Mouse (Mus musculus): ENCODE measurements around the gene Srrm1. TPM values are rescaled to one million over a fixed set of nuclear protein-coding genes. Genes with fewer than 3 reads are reported as not detected.

Srrm1 gene
- 240 and 247 TPM in 2 replicates for polyA plus RNA-seq (2016; fragmentation: Nextera tagmentation; extraction: Ambion mirVana)

- under 1% methylated on average over 69 of the region's 69 CpGs for WGBS
- Histone ChIP-seq H3K27ac (replicated peaks) (peak within 1 kb of the TSS; percentile 98), H3K9me3 (peaks cover 4% of the 10 kb centered on the region; the same call in 1 of the 2 replicates), H3K36me3 (replicated peaks) (peaks cover 33% of the 10 kb centered on the region), H3K4me3 (peak within 1 kb of the TSS; percentile 85), H3K4me1 (peaks cover 17% of the 10 kb centered on the region), H3K27me3 (replicated peaks; ENCODE audit: low read depth, poor library complexity, severe bottlenecking) (no peaks in the 10 kb centered on the region)
- peak; percentile 99 for DNase-seq (ENCODE audit: low spot score)
Measured at GRCm38 (mm10) chr4:135353066-135353793, at the start of gene Srrm1. TSS of gene Srrm1 (minus strand) at chr4:135353321.

- WGBS = 41% methylated on average over 7 of the region's 7 CpGs
- DNase-seq (ENCODE audit: low spot score) = no peak
- H3K4me3 ChIP-seq = no peak overlapping the region
- no peaks in the 10 kb centered on the region for H3K36me3 ChIP-seq (replicated peaks)
- peaks cover 46% of the 10 kb centered on the region for H3K27me3 ChIP-seq (replicated peaks; ENCODE audit: low read depth, poor library complexity, severe bottlenecking)
- H3K9me3 ChIP-seq = no peaks in the 10 kb centered on the region
- peaks cover 17% of the 10 kb centered on the region for H3K4me1 ChIP-seq
- no peak overlapping the region for H3K27ac ChIP-seq (replicated peaks)
Measured at GRCm38 (mm10) chr4:135401881-135402280, 48.8 kb upstream of the Srrm1 start.

- peak; percentile 51 for DNase-seq (ENCODE audit: low spot score)
- H3K4me3 ChIP-seq = peak within 1 kb of the TSS; percentile 61
- no peaks in the 10 kb centered on the region for H3K36me3 ChIP-seq (replicated peaks)
- peaks cover 70% of the 10 kb centered on the region for H3K27me3 ChIP-seq (replicated peaks; ENCODE audit: low read depth, poor library complexity, severe bottlenecking)
- 1% methylated on average over 29 of the region's 29 CpGs for WGBS
- H3K9me3 ChIP-seq = 0 out of 2 replicates have a peak, but pooled peaks cover under 1% of the 10 kb centered on the region
- H3K4me1 ChIP-seq = peaks cover 16% of the 10 kb centered on the region
- no peak within 1 kb of the TSS for H3K27ac ChIP-seq (replicated peaks)
Measured at GRCm38 (mm10) chr4:135397991-135398390, 44.9 kb upstream of the Srrm1 start, which contains the start of gene Ncmap. TSS of gene Ncmap (minus strand) at chr4:135398227.

GRCm38 (mm10) chr4:135397551-135397950 lies 44.4 kb upstream of the Srrm1 start:
- H3K4me3 ChIP-seq = peak overlapping the region; percentile 61
- H3K27me3 ChIP-seq (replicated peaks; ENCODE audit: low read depth, poor library complexity, severe bottlenecking) = peaks cover 70% of the 10 kb centered on the region
- peak; percentile 39 for DNase-seq (ENCODE audit: low spot score)
- 0 out of 2 replicates have a peak, but pooled peaks cover 5% of the 10 kb centered on the region for H3K9me3 ChIP-seq
- 5% methylated on average over 16 of the region's 16 CpGs for WGBS
- H3K4me1 ChIP-seq = peaks cover 16% of the 10 kb centered on the region
- H3K27ac ChIP-seq (replicated peaks) = no peak overlapping the region
- no peaks in the 10 kb centered on the region for H3K36me3 ChIP-seq (replicated peaks)

- no peak overlapping the region for H3K27ac ChIP-seq (replicated peaks)
- H3K4me3 ChIP-seq = no peak overlapping the region
- H3K4me1 ChIP-seq = peaks cover 16% of the 10 kb centered on the region
- H3K9me3 ChIP-seq = 0 out of 2 replicates have a peak, but pooled peaks cover 5% of the 10 kb centered on the region
- DNase-seq (ENCODE audit: low spot score) = no peak
- WGBS = 86% methylated on average over 5 of the region's 5 CpGs
- H3K27me3 ChIP-seq (replicated peaks; ENCODE audit: low read depth, poor library complexity, severe bottlenecking) = peaks cover 65% of the 10 kb centered on the region
- H3K36me3 ChIP-seq (replicated peaks) = no peaks in the 10 kb centered on the region
Measured at GRCm38 (mm10) chr4:135396303-135396702, 43.2 kb upstream of the Srrm1 start.

GRCm38 (mm10) chr4:135395375-135395774 lies 42.3 kb upstream of the Srrm1 start:
- 0 out of 2 replicates have a peak, but pooled peaks cover 5% of the 10 kb centered on the region for H3K9me3 ChIP-seq
- no peak for DNase-seq (ENCODE audit: low spot score)
- peaks cover 58% of the 10 kb centered on the region for H3K27me3 ChIP-seq (replicated peaks; ENCODE audit: low read depth, poor library complexity, severe bottlenecking)
- peaks cover 21% of the 10 kb centered on the region for H3K4me1 ChIP-seq
- WGBS = 88% methylated on average over 4 of the region's 4 CpGs
- H3K4me3 ChIP-seq = no peak overlapping the region
- H3K27ac ChIP-seq (replicated peaks) = no peak overlapping the region
- H3K36me3 ChIP-seq (replicated peaks) = no peaks in the 10 kb centered on the region

- no peaks in the 10 kb centered on the region for H3K36me3 ChIP-seq (replicated peaks)
- WGBS = 77% methylated on average over 7 of the region's 7 CpGs
- 0 out of 2 replicates have a peak, but pooled peaks cover 5% of the 10 kb centered on the region for H3K9me3 ChIP-seq
- DNase-seq (ENCODE audit: low spot score) = no peak
- peaks cover 52% of the 10 kb centered on the region for H3K27me3 ChIP-seq (replicated peaks; ENCODE audit: low read depth, poor library complexity, severe bottlenecking)
- no peak overlapping the region for H3K4me3 ChIP-seq
- peaks cover 21% of the 10 kb centered on the region for H3K4me1 ChIP-seq
- no peak overlapping the region for H3K27ac ChIP-seq (replicated peaks)
Measured at GRCm38 (mm10) chr4:135394666-135395065, 41.5 kb upstream of the Srrm1 start.

GRCm38 (mm10) chr4:135393381-135393780 lies 40.3 kb upstream of the Srrm1 start:
- no peak for DNase-seq (ENCODE audit: low spot score)
- Histone ChIP-seq H3K27me3 (replicated peaks; ENCODE audit: low read depth, poor library complexity, severe bottlenecking) (peaks cover 39% of the 10 kb centered on the region), H3K4me3 (no peak overlapping the region), H3K4me1 (peaks cover 18% of the 10 kb centered on the region), H3K27ac (replicated peaks) (no peak overlapping the region), H3K9me3 (0 out of 2 replicates have a peak, but pooled peaks cover 5% of the 10 kb centered on the region), H3K36me3 (replicated peaks) (no peaks in the 10 kb centered on the region)
- WGBS = 78% methylated on average over 6 of the region's 6 CpGs

GRCm38 (mm10) chr4:135392801-135393200 lies 39.7 kb upstream of the Srrm1 start:
- peaks cover 13% of the 10 kb centered on the region for H3K4me1 ChIP-seq
- WGBS = 90% methylated on average over 3 of the region's 3 CpGs

GRCm38 (mm10) chr4:135391014-135391413 lies 37.9 kb upstream of the Srrm1 start:
- Histone ChIP-seq H3K4me1 (peaks cover 7% of the 10 kb centered on the region; the same call in 1 of the 2 replicates), H3K36me3 (replicated peaks) (no peaks in the 10 kb centered on the region), H3K4me3 (no peak overlapping the region), H3K9me3 (0 out of 2 replicates have a peak, but pooled peaks cover 5% of the 10 kb centered on the region), H3K27me3 (replicated peaks; ENCODE audit: low read depth, poor library complexity, severe bottlenecking) (peaks cover 15% of the 10 kb centered on the region), H3K27ac (replicated peaks) (no peak overlapping the region)
- 76% methylated on average over 6 of the region's 6 CpGs for WGBS
- DNase-seq (ENCODE audit: low spot score) = no peak

More at GRCm38 (mm10) chr4:135392801-135393200, 39.7 kb upstream of the Srrm1 start:
- H3K27ac ChIP-seq (replicated peaks) = no peak overlapping the region
- 0 out of 2 replicates have a peak, but pooled peaks cover 5% of the 10 kb centered on the region for H3K9me3 ChIP-seq
- peaks cover 33% of the 10 kb centered on the region for H3K27me3 ChIP-seq (replicated peaks; ENCODE audit: low read depth, poor library complexity, severe bottlenecking)
- DNase-seq (ENCODE audit: low spot score) = no peak
- no peaks in the 10 kb centered on the region for H3K36me3 ChIP-seq (replicated peaks)
- H3K4me3 ChIP-seq = no peak overlapping the region

GRCm38 (mm10) chr4:135385614-135386013 lies 32.5 kb upstream of the Srrm1 start:
- H3K27ac ChIP-seq (replicated peaks) = peak overlapping the region; percentile 30
- no peaks in the 10 kb centered on the region for H3K36me3 ChIP-seq (replicated peaks)
- H3K9me3 ChIP-seq = no peaks in the 10 kb centered on the region
- H3K27me3 ChIP-seq (replicated peaks; ENCODE audit: low read depth, poor library complexity, severe bottlenecking) = peaks cover 16% of the 10 kb centered on the region
- H3K4me3 ChIP-seq = 0 out of 2 replicates have a peak overlapping the region, but pooled peaks have one; percentile 8
- no peak for DNase-seq (ENCODE audit: low spot score)
- peaks cover 16% of the 10 kb centered on the region for H3K4me1 ChIP-seq
- WGBS = 50% methylated on average over 10 of the region's 10 CpGs

GRCm38 (mm10) chr4:135382316-135382715 lies 29.2 kb upstream of the Srrm1 start:
- peak; percentile 82 for DNase-seq (ENCODE audit: low spot score)
- WGBS = 6% methylated on average over 14 of the region's 14 CpGs
- no peaks in the 10 kb centered on the region for H3K36me3 ChIP-seq (replicated peaks)
- peaks cover 16% of the 10 kb centered on the region for H3K27me3 ChIP-seq (replicated peaks; ENCODE audit: low read depth, poor library complexity, severe bottlenecking)
- H3K27ac ChIP-seq (replicated peaks) = no peak overlapping the region
- H3K9me3 ChIP-seq = no peaks in the 10 kb centered on the region
- H3K4me1 ChIP-seq = peaks cover 16% of the 10 kb centered on the region
- H3K4me3 ChIP-seq = no peak overlapping the region

- no peak overlapping the region for H3K4me3 ChIP-seq
- peaks cover 16% of the 10 kb centered on the region for H3K4me1 ChIP-seq
- no peak overlapping the region for H3K27ac ChIP-seq (replicated peaks)
- DNase-seq (ENCODE audit: low spot score) = no peak
- no peaks in the 10 kb centered on the region for H3K36me3 ChIP-seq (replicated peaks)
- H3K27me3 ChIP-seq (replicated peaks; ENCODE audit: low read depth, poor library complexity, severe bottlenecking) = peaks cover 16% of the 10 kb centered on the region
- 46% methylated on average over 8 of the region's 8 CpGs for WGBS
- H3K9me3 ChIP-seq = no peaks in the 10 kb centered on the region
Measured at GRCm38 (mm10) chr4:135381355-135381754, 28.2 kb upstream of the Srrm1 start.
